Mouse (Mus musculus): ENCODE results near the gene Sypl2. TPM values are rescaled to one million over a fixed set of nuclear protein-coding genes. Genes with fewer than 3 reads are reported as not detected.

Sypl2 gene
- polyA plus RNA-seq, 1 experiment from 2014 or later, result 2.5 TPM

DNA sequence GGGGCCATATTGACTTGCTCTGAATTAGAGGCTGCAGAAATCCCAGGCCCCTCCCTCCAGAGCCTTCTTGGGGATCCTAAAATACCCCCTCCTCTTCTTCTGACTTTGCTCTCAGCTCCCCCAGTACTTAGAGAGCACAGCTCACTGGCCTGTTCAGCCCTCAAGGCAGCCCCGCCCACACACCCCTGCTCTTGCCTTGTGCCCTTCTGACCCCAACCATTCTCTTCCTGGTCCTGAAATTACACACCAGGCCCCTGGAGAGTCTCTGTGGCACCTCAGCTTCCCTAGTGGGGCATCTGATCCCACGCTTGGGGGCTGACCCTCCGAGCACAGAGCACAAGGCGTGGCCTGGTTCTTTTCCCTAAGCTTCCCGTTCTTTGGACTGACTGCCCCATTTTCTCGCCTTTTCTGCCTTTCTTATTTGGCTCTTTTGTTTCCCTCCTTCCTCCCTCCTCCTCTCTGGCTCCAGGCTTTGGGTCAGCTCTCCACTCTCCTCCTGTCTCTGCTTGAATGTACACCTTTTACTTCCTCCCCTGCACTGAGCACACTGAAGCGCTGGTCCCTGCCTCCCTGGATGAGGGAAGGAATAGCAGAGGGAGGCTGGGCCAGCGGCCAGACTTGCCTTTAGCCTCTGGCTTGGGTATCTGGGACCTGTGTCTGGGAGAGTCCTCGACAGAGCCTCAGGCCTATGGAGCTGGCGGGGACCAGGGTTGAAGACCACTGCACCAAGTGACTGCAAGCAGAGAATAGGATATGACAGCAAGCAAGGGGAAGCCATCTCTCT, 60.7 kb downstream of the Sypl2 start:
- H3K4me1 ChIP-seq, result peaks cover 44% of the 10 kb centered on the region
- WGBS, result 19% methylated on average over 10 of the region's 10 CpGs
- ATAC-seq, result peak; percentile 22

GRCm38 (mm10) chr3:108164807-108165206, 61.6 kb downstream of the Sypl2 start:
- peak overlapping the region; percentile 50 for H3K9ac ChIP-seq
- no peaks in the 10 kb centered on the region for H3K27me3 ChIP-seq
- no peaks in the 10 kb centered on the region for H3K9me3 ChIP-seq (replicated peaks)
- H3K4me3 ChIP-seq, result peak overlapping the region; percentile 17
- H3K4me1 ChIP-seq, result peaks cover 44% of the 10 kb centered on the region
- H3K4me2 ChIP-seq, result peak overlapping the region; percentile 53
- no peaks in the 10 kb centered on the region for H3K36me3 ChIP-seq (ENCODE audit: poor library complexity, severe bottlenecking)
- ATAC-seq, result peak; percentile 66
- 17% methylated on average over 9 of the region's 9 CpGs for WGBS
- no peak overlapping the region for H3K27ac ChIP-seq

More for the DNA sequence above, 60.7 kb downstream of the Sypl2 start:
- Histone ChIP-seq H3K9ac (0 out of 2 replicates have a peak overlapping the region, but pooled peaks have one; percentile 26), H3K9me3 (replicated peaks) (no peaks in the 10 kb centered on the region), H3K4me3 (no peak overlapping the region), H3K4me2 (peak overlapping the region; percentile 53), H3K36me3 (ENCODE audit: poor library complexity, severe bottlenecking) (no peaks in the 10 kb centered on the region), H3K27ac (peak overlapping the region; percentile 58), H3K27me3 (no peaks in the 10 kb centered on the region)

DNA sequence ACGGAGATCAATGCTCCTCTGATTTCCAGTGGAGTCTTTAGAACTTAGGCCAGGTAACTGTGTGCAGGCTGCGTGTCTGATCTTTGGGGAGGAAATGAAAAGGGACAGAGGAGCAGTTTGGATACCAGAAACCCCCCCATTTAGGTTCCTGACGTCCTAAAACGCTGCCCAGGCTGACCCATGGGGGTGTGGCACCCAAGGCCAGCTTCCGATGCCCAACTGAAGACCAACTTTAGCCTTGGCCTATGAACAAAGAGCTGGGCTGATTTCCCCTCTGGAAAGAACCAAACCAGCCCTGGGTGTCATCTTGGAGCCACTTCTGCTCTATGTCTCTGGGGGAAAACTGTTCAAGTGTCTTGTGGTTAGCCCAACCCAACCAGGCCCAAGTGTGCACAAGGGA, 62.4 kb downstream of the Sypl2 start:
- H3K27me3 ChIP-seq, result no peaks in the 10 kb centered on the region
- 67% methylated on average over 5 of the region's 5 CpGs for WGBS
- H3K9ac ChIP-seq, result no peak overlapping the region
- no peak overlapping the region for H3K4me2 ChIP-seq
- ATAC-seq, result no peak
- peaks cover 40% of the 10 kb centered on the region for H3K4me1 ChIP-seq
- H3K27ac ChIP-seq, result no peak overlapping the region
- no peaks in the 10 kb centered on the region for H3K36me3 ChIP-seq (ENCODE audit: poor library complexity, severe bottlenecking)
- H3K4me3 ChIP-seq, result no peak overlapping the region
- no peaks in the 10 kb centered on the region for H3K9me3 ChIP-seq (replicated peaks)

Other genes starting within 250 kb of the Sypl2 start
- 2.8 and 3.6 TPM in 2 replicates for gene Gstm2, start 240.2 kb downstream of the Sypl2 start, polyA plus RNA-seq (2015; fragmentation: Nextera tagmentation; extraction: Ambion mirVana)
- 27.5 and 28.4 TPM in 2 replicates for gene Gstm1, start 208.7 kb downstream of the Sypl2 start, polyA plus RNA-seq (2015; fragmentation: Nextera tagmentation; extraction: Ambion mirVana)
- 10.8 and 11.4 TPM in 2 replicates for gene Gstm4, start 181.8 kb downstream of the Sypl2 start, polyA plus RNA-seq (2015; fragmentation: Nextera tagmentation; extraction: Ambion mirVana)
- 38.6 and 45.3 TPM in 2 replicates for gene Ampd2, start 140.0 kb downstream of the Sypl2 start, polyA plus RNA-seq (2015; fragmentation: Nextera tagmentation; extraction: Ambion mirVana)
- gene Gnat2, start 133.9 kb downstream of the Sypl2 start, polyA plus RNA-seq (2015; fragmentation: Nextera tagmentation; extraction: Ambion mirVana), result 0.44 and 0.57 TPM in 2 replicates
- 173 and 180 TPM in 2 replicates for gene Gnai3, start 80.5 kb downstream of the Sypl2 start, polyA plus RNA-seq (2015; fragmentation: Nextera tagmentation; extraction: Ambion mirVana)
- 0.98 and 1.0 TPM in 2 replicates for gene Gpr61, start 71.8 kb downstream of the Sypl2 start, polyA plus RNA-seq (2015; fragmentation: Nextera tagmentation; extraction: Ambion mirVana)
- gene Amigo1, start 40.3 kb downstream of the Sypl2 start, polyA plus RNA-seq (2015; fragmentation: Nextera tagmentation; extraction: Ambion mirVana), result 6.4 and 8.1 TPM in 2 replicates
- gene Cyb561d1, start 25.4 kb downstream of the Sypl2 start, polyA plus RNA-seq (2015; fragmentation: Nextera tagmentation; extraction: Ambion mirVana), result 3.6 and 4.7 TPM in 2 replicates
- 29.0 and 30.3 TPM in 2 replicates for gene Atxn7l2, start 15.7 kb downstream of the Sypl2 start, polyA plus RNA-seq (2015; fragmentation: Nextera tagmentation; extraction: Ambion mirVana)
- 298 and 305 TPM in 2 replicates for gene Psma5, start 30.3 kb upstream of the Sypl2 start, polyA plus RNA-seq (2015; fragmentation: Nextera tagmentation; extraction: Ambion mirVana)
- 13.5 and 13.9 TPM in 2 replicates for gene Sort1, start 57.4 kb upstream of the Sypl2 start, polyA plus RNA-seq (2015; fragmentation: Nextera tagmentation; extraction: Ambion mirVana)
- gene Mybphl, start 138.3 kb upstream of the Sypl2 start, polyA plus RNA-seq (2015; fragmentation: Nextera tagmentation; extraction: Ambion mirVana), result not detected in 2 replicates
- gene Psrc1, start 157.2 kb upstream of the Sypl2 start, polyA plus RNA-seq (2015; fragmentation: Nextera tagmentation; extraction: Ambion mirVana), result 68.6 and 68.9 TPM in 2 replicates
- 45.3 and 56.9 TPM in 2 replicates for gene Celsr2, start 188.9 kb upstream of the Sypl2 start, polyA plus RNA-seq (2015; fragmentation: Nextera tagmentation; extraction: Ambion mirVana)
- gene Sars, start 218.6 kb upstream of the Sypl2 start, polyA plus RNA-seq (2015; fragmentation: Nextera tagmentation; extraction: Ambion mirVana), result 196 and 205 TPM in 2 replicates